Mouse (Mus musculus): ENCODE measurements at regions not wholly inside any gene's neighbourhood (a gene's known extent, or its start where the extent isn't known, plus 50 kb on each side); places are given as distances from the start of the nearest gene placed in this dataset.

DNA sequence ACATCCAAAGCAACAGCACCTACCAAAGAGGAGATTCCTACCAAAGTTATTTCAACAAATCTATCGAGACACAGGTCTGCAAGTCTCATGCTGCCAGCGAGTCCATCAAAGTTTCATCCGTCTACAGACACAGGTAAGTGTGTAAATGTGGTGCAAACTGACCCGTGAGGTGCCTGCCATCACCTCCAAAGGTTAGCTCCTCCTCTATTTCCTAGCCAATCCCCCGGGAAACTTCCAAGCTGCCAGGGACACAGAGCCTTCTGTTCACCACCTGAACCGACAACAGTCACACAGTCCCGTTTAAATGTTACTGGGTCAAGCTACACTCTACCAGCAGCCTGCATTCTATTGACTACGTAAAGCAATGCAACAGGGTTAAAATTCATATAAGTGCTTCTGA, 113.5 kb downstream of the Snurf start:
- DNase-seq, result peak; percentile 92

DNA sequence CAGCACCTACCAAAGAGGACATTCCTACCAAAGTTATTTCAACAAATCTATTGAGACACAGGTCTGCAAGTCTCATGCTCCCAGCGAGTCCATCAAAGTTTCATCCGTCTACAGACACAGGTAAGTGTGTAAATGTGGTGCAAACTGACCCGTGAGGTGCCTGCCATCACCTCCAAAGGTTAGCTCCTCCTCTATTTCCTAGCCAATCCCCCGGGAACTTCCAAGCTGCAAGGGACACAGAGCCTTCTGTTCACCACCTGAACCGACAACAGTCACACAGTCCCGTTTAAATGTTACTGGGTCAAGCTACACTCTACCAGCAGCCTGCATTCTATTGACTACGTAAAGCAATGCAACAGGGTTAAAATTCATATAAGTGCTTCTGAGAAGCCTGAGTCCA, 146.4 kb downstream of the Snurf start:
- DNase-seq, result peak; percentile 90

Measured in heart, adult 11 months (tissue).